Mouse (Mus musculus) forebrain, embryonic 10.5 days (tissue): Measurements from ENCODE around the gene Bcas3. TPM values are rescaled to one million over a fixed set of nuclear protein-coding genes. Genes with fewer than 3 reads are reported as not detected.

Source experiments
- DNase-seq: peaks from one replicate; pipeline ENCODE4 v3.0.0-alpha.2; 2017; ENCODE audit warnings: low spot score; ENCODE audit errors: extremely low spot score
- H3K27ac ChIP-seq: fragments of 300-500 bp; sonication (generic); 2 replicates; pipeline ENCODE4 v1.5.1; 2016; ENCODE audit warnings: mild to moderate bottlenecking
- H3K27me3 ChIP-seq: fragments of 300-500 bp; sonication (generic); 2 replicates; pipeline ENCODE4 v1.6.1; 2016; ENCODE audit warnings: mild to moderate bottlenecking; ENCODE audit not compliant: poor library complexity, severe bottlenecking
- H3K36me3 ChIP-seq: fragments of 300-500 bp; sonication (generic); replicated peaks from 2 replicates; pipeline ENCODE4 v1.6.1; 2016; ENCODE audit warnings: mild to moderate bottlenecking, moderate library complexity
- H3K4me1 ChIP-seq: fragments of 300-500 bp; sonication (generic); 2 replicates; pipeline ENCODE4 v1.6.1; 2016
- H3K4me3 ChIP-seq: fragments of 300-500 bp; sonication (generic); 2 replicates; pipeline ENCODE4 v1.5.1; 2016; ENCODE audit warnings: mild to moderate bottlenecking, moderate library complexity
- H3K9me3 ChIP-seq: fragments of 300-500 bp; sonication (generic); 2 replicates; pipeline ENCODE4 v1.6.1; 2016; ENCODE audit warnings: mild to moderate bottlenecking, moderate library complexity
- WGBS: fragments of 180-500 bp; shearing (Covaris S2); methylation state at CpG from one replicate; pipeline ENCODE4 v1.1.7; 2016; 5-methylcytosine and 5-hydroxymethylcytosine counted together
- polyA plus RNA-seq: library from polyadenylated mRNA; unstranded; fragments of >200 nt; fragmentation: Nextera tagmentation; extraction: Ambion mirVana; gene quantifications from 2 replicates; pipeline ENCODE4 v1.2.1, GENCODE M21; 2016

Gene Bcas3
- polyA plus RNA-seq, 1 experiment from 2014 or later = 19.6 TPM

GRCm38 (mm10) chr11:85453598-85454304, 100.8 kb downstream of the Bcas3 start:
- Histone ChIP-seq H3K9me3 (no peaks in the 10 kb centered on the region), H3K27ac (no peak overlapping the region), H3K4me3 (no peak overlapping the region), H3K27me3 (no peaks in the 10 kb centered on the region), H3K4me1 (peaks cover 7% of the 10 kb centered on the region), H3K36me3 (no peaks in the 10 kb centered on the region)
- 82% methylated on average over 8 of the region's 8 CpGs for WGBS
- DNase-seq = no peak

- WGBS = 93% methylated on average over 5 of the region's 5 CpGs
- H3K27ac ChIP-seq = no peak overlapping the region
- peaks cover 7% of the 10 kb centered on the region for H3K4me1 ChIP-seq
- H3K4me3 ChIP-seq = no peak overlapping the region
- H3K27me3 ChIP-seq = no peaks in the 10 kb centered on the region
- DNase-seq = no peak
- H3K9me3 ChIP-seq = no peaks in the 10 kb centered on the region
- no peaks in the 10 kb centered on the region for H3K36me3 ChIP-seq
Measured at GRCm38 (mm10) chr11:85454305-85454682, 101.3 kb downstream of the Bcas3 start.

- 90% methylated on average over 7 of the region's 7 CpGs for WGBS
Measured at GRCm38 (mm10) chr11:85461536-85461935, 108.6 kb downstream of the Bcas3 start.

GRCm38 (mm10) chr11:85469526-85469925, 116.6 kb downstream of the Bcas3 start:
- peaks cover 63% of the 10 kb centered on the region for H3K27me3 ChIP-seq
- H3K27ac ChIP-seq = no peak overlapping the region
- WGBS = 88% methylated on average over 1 of the region's 1 CpGs
- H3K9me3 ChIP-seq = no peaks in the 10 kb centered on the region
- H3K4me1 ChIP-seq = peaks cover 26% of the 10 kb centered on the region
- DNase-seq = no peak
- H3K36me3 ChIP-seq = no peaks in the 10 kb centered on the region
- H3K4me3 ChIP-seq = no peak overlapping the region

More at GRCm38 (mm10) chr11:85461536-85461935, 108.6 kb downstream of the Bcas3 start:
- no peaks in the 10 kb centered on the region for H3K9me3 ChIP-seq
- no peaks in the 10 kb centered on the region for H3K36me3 ChIP-seq
- peaks cover 42% of the 10 kb centered on the region for H3K27me3 ChIP-seq
- DNase-seq = no peak
- no peak overlapping the region for H3K27ac ChIP-seq
- H3K4me3 ChIP-seq = no peak overlapping the region
- no peaks in the 10 kb centered on the region for H3K4me1 ChIP-seq

- Histone ChIP-seq H3K27me3 (peaks cover 61% of the 10 kb centered on the region), H3K27ac (no peak overlapping the region), H3K4me3 (no peak overlapping the region), H3K4me1 (peaks cover 27% of the 10 kb centered on the region), H3K9me3 (no peaks in the 10 kb centered on the region), H3K36me3 (no peaks in the 10 kb centered on the region)
- 49% methylated on average over 4 of the region's 4 CpGs for WGBS
- DNase-seq = no peak
Measured at GRCm38 (mm10) chr11:85470508-85470907, 117.5 kb downstream of the Bcas3 start.

- Histone ChIP-seq H3K36me3 (no peaks in the 10 kb centered on the region), H3K4me3 (no peak overlapping the region), H3K27me3 (peaks cover 32% of the 10 kb centered on the region), H3K4me1 (peaks cover 27% of the 10 kb centered on the region), H3K27ac (no peak overlapping the region), H3K9me3 (no peaks in the 10 kb centered on the region)
- no peak for DNase-seq
- WGBS = 55% methylated on average over 12 of the region's 12 CpGs
Measured at GRCm38 (mm10) chr11:85474326-85474725, 121.4 kb downstream of the Bcas3 start.

GRCm38 (mm10) chr11:85482737-85483467, 129.9 kb downstream of the Bcas3 start:
- Histone ChIP-seq H3K9me3 (no peaks in the 10 kb centered on the region), H3K27ac (no peak overlapping the region), H3K27me3 (peaks cover 41% of the 10 kb centered on the region), H3K36me3 (no peaks in the 10 kb centered on the region), H3K4me3 (no peak overlapping the region), H3K4me1 (peaks cover 5% of the 10 kb centered on the region; the same call in 1 of the 2 replicates)
- WGBS = 68% methylated on average over 6 of the region's 6 CpGs
- no peak for DNase-seq

GRCm38 (mm10) chr11:85485197-85485940, 132.4 kb downstream of the Bcas3 start:
- H3K36me3 ChIP-seq = no peaks in the 10 kb centered on the region
- 90% methylated on average over 6 of the region's 6 CpGs for WGBS
- H3K27ac ChIP-seq = no peak overlapping the region
- H3K27me3 ChIP-seq = peaks cover 62% of the 10 kb centered on the region
- peaks cover 5% of the 10 kb centered on the region; the same call in 1 of the 2 replicates for H3K4me1 ChIP-seq
- H3K4me3 ChIP-seq = no peak overlapping the region
- DNase-seq = no peak
- H3K9me3 ChIP-seq = no peaks in the 10 kb centered on the region

GRCm38 (mm10) chr11:85487501-85487900, 134.5 kb downstream of the Bcas3 start:
- Histone ChIP-seq H3K27me3 (peaks cover 76% of the 10 kb centered on the region), H3K36me3 (no peaks in the 10 kb centered on the region), H3K4me3 (no peak overlapping the region), H3K4me1 (peaks cover 5% of the 10 kb centered on the region; the same call in 1 of the 2 replicates), H3K27ac (no peak overlapping the region), H3K9me3 (no peaks in the 10 kb centered on the region)
- no peak for DNase-seq
- WGBS = 47% methylated on average over 7 of the region's 7 CpGs

- H3K27me3 ChIP-seq = peaks cover 39% of the 10 kb centered on the region
- H3K4me1 ChIP-seq = peaks cover 5% of the 10 kb centered on the region; the same call in 1 of the 2 replicates
- H3K4me3 ChIP-seq = no peak overlapping the region
- H3K36me3 ChIP-seq = no peaks in the 10 kb centered on the region
- no peak for DNase-seq
- no peaks in the 10 kb centered on the region for H3K9me3 ChIP-seq
- no peak overlapping the region for H3K27ac ChIP-seq
- WGBS = 60% methylated on average over 12 of the region's 12 CpGs
Measured at GRCm38 (mm10) chr11:85492231-85492630, 139.3 kb downstream of the Bcas3 start.

GRCm38 (mm10) chr11:85492666-85493065, 139.7 kb downstream of the Bcas3 start:
- Histone ChIP-seq H3K4me3 (no peak overlapping the region), H3K4me1 (peaks cover 1% of the 10 kb centered on the region; the same call in 1 of the 2 replicates), H3K27me3 (peaks cover 35% of the 10 kb centered on the region), H3K9me3 (no peaks in the 10 kb centered on the region), H3K27ac (no peak overlapping the region), H3K36me3 (no peaks in the 10 kb centered on the region)
- 88% methylated on average over 3 of the region's 3 CpGs for WGBS
- DNase-seq = no peak

- Histone ChIP-seq H3K27me3 (peaks cover 6% of the 10 kb centered on the region), H3K27ac (no peak overlapping the region), H3K36me3 (no peaks in the 10 kb centered on the region), H3K4me3 (no peak overlapping the region), H3K4me1 (no peaks in the 10 kb centered on the region), H3K9me3 (no peaks in the 10 kb centered on the region)
- 89% methylated on average over 5 of the region's 5 CpGs for WGBS
- DNase-seq = no peak
Measured at GRCm38 (mm10) chr11:85499561-85499960, 146.6 kb downstream of the Bcas3 start.
